In the genomic region with DNA sequence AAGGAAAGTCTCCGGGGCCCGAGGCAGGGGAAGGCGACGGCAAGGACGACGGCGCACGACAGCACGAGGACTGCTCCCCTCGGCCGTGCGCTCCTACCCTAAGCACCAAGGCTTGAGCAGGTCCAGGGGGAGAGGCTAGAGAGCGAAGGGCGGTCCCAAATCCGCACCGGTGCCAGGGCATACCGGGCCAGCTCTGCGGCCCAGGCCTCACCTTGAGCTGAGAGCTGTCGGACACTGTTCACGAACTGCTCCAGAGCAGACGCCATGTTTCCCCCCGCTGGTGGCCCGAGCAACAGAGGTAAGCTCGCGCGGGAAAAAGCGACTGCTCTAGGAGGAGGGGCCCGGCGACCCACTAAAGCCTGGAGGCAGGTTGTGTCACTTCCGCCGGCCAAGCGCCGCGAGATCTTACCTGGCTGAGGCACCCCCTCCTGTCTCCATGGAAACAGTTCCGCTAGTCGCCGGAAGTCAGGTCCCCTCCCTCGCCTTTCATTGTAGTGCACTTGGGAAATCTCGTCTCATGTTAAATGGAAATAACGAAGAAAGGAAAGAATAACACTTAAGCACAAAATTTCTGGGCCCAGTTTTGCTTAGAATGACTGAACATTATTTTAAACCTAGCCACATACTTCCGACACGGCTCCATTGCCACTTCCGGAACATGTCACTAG, we compare ENCODE assay signal across 8 mouse cellular contexts. TPM values are rescaled to one million over a fixed set of nuclear protein-coding genes. Genes with fewer than 3 reads are reported as not detected.
DNase-seq lines count a peak whose midpoint lies in the region; ATAC-seq and TF ChIP-seq lines count a peak whose summit lies in the region.

A gene (minus strand): TSS at position 380 of the 668 bp plus-strand sequence.

- H3K79me2 ChIP-seq in CH12.LX (replicated peaks; ENCODE audit: control insufficient read depth, extremely low read depth, insufficient read depth, poor library complexity, severe bottlenecking) = peaks cover 40% of the 10 kb centered on the region

- TF ChIP-seq EP300 in CH12.LX (IDR thresholded peaks at IDR 0.05; ENCODE audit: low read length) = no peak

- peak within 1 kb of the TSS; percentile 91 to 98 (median 92) for H3K4me3 ChIP-seq in CH12.LX (replicated peaks in 1 of 3; ENCODE audit: low read depth in 2 of 3, low read length in 2 of 3, poor library complexity in 1 of 3)
- H3K4me3 ChIP-seq in forebrain, embryonic 11.5 days (ENCODE audit: low read depth, low read length) = peak within 1 kb of the TSS; percentile 69
- peak within 1 kb of the TSS; percentile 78 for H3K4me3 ChIP-seq in heart, embryonic 16.5 days (ENCODE audit: low read length)
- H3K4me3 ChIP-seq in liver, embryonic 15.5 days (replicated peaks) = peak within 1 kb of the TSS; percentile 95
- H3K4me3 ChIP-seq in neural tube, embryonic 12.5 days = peak within 1 kb of the TSS; percentile 96

- peaks cover 21 to 48% of the 10 kb centered on the region in 2 experiments for H3K36me3 ChIP-seq in CH12.LX (replicated peaks in 1 of 2; ENCODE audit: control insufficient read depth in 1 of 2, insufficient read depth in 1 of 2, low read length in 1 of 2)
- no peaks in the 10 kb centered on the region for H3K36me3 ChIP-seq in forebrain, embryonic 11.5 days (ENCODE audit: control insufficient read depth, insufficient read depth, low read length)
- peaks cover 9% of the 10 kb centered on the region; the same call in 1 of the 2 replicates for H3K36me3 ChIP-seq in heart, embryonic 16.5 days (ENCODE audit: control insufficient read depth, insufficient read depth)
- peaks cover 21% of the 10 kb centered on the region for H3K36me3 ChIP-seq in liver, embryonic 15.5 days (replicated peaks)
- H3K36me3 ChIP-seq in neural tube, embryonic 12.5 days = peaks cover 21% of the 10 kb centered on the region

- ATAC-seq in forebrain, embryonic 11.5 days (replicated peaks; ENCODE audit: low FRiP score) = peak; percentile 98
- ATAC-seq in heart, embryonic 16.5 days (replicated peaks; ENCODE audit: extremely low read depth, insufficient read depth, low FRiP score) = peak; percentile 97
- ATAC-seq in liver, embryonic 15.5 days (ENCODE audit: insufficient read depth) = peak; percentile 92
- peak; percentile 98 for ATAC-seq in neural tube, embryonic 12.5 days (ENCODE audit: low FRiP score, low read depth)

- H3K4me2 ChIP-seq in CH12.LX (ENCODE audit: insufficient read depth, low read depth, poor library complexity, severe bottlenecking) = peak within 1 kb of the TSS; percentile 93
- H3K4me2 ChIP-seq in forebrain, embryonic 11.5 days (ENCODE audit: low read depth, low read length, severe bottlenecking) = peak within 1 kb of the TSS; percentile 62
- H3K4me2 ChIP-seq in heart, embryonic 16.5 days (ENCODE audit: low read depth, low read length) = peak within 1 kb of the TSS; percentile 70
- H3K4me2 ChIP-seq in liver, embryonic 15.5 days = peak within 1 kb of the TSS; percentile 67
- peak within 1 kb of the TSS; percentile 69 for H3K4me2 ChIP-seq in neural tube, embryonic 12.5 days (replicated peaks)

- in situ Hi-C loops in CH12.LX (cut with MboI; ENCODE audit: low pct_ligation_motif_present, low pct_unique_long_range_greater_than_20kb, low sequenced_read_pairs) = no loop called here

- no peak for TF ChIP-seq CTCF in CH12.LX (conservative IDR thresholded peaks at IDR 0.05 in 1 of 2, IDR thresholded peaks at IDR 0.05 in 1 of 2; ENCODE audit: low read depth in 2 of 2, low read length in 2 of 2)

- peak; percentile 99 for DNase-seq in CH12.LX (ENCODE audit: extremely low read depth)
- DNase-seq in c-Kit-positive CD71-positive TER-119-negative erythroid progenitor cells, embryonic 14.5 days (ENCODE audit: low read depth) = peak; percentile 96
- DNase-seq in forebrain, embryonic 11.5 days (ENCODE audit: low spot score) = peak; percentile 98
- peak; percentile 98 to 99 for DNase-seq in kidney, postnatal 36 days
- DNase-seq in telencephalon, adult 2 months (ENCODE audit: low read depth, low spot score) = peak; percentile 97

- dilution Hi-C loops in CH12.LX (cut with MboI; ENCODE audit: extremely low pct_ligation_motif_present, extremely low pct_unique_long_range_greater_than_20kb, low sequenced_read_pairs) = no loop called here

- no peaks in the 10 kb centered on the region for H3K9me3 ChIP-seq in CH12.LX (replicated peaks; ENCODE audit: low read length)
- H3K9me3 ChIP-seq in forebrain, embryonic 11.5 days (ENCODE audit: control insufficient read depth, low read length) = no peaks in the 10 kb centered on the region
- H3K9me3 ChIP-seq in heart, embryonic 16.5 days (replicated peaks; ENCODE audit: control insufficient read depth, low read length) = no peaks in the 10 kb centered on the region
- no peaks in the 10 kb centered on the region for H3K9me3 ChIP-seq in liver, embryonic 15.5 days (replicated peaks)
- H3K9me3 ChIP-seq in neural tube, embryonic 12.5 days = no peaks in the 10 kb centered on the region

- no peaks in the 10 kb centered on the region for H3K27me3 ChIP-seq in CH12.LX (replicated peaks)
- H3K27me3 ChIP-seq in forebrain, embryonic 11.5 days (ENCODE audit: control insufficient read depth, insufficient read depth, low read length) = no peaks in the 10 kb centered on the region
- no peaks in the 10 kb centered on the region for H3K27me3 ChIP-seq in heart, embryonic 16.5 days (ENCODE audit: control insufficient read depth, insufficient read depth, low read length)
- no peaks in the 10 kb centered on the region for H3K27me3 ChIP-seq in liver, embryonic 15.5 days
- H3K27me3 ChIP-seq in neural tube, embryonic 12.5 days (replicated peaks) = no peaks in the 10 kb centered on the region

- peak within 1 kb of the TSS; percentile 97 for H3K9ac ChIP-seq in CH12.LX (ENCODE audit: insufficient read depth, low read depth)
- peak within 1 kb of the TSS; percentile 80 for H3K9ac ChIP-seq in forebrain, embryonic 11.5 days (ENCODE audit: low read length)
- H3K9ac ChIP-seq in heart, embryonic 16.5 days (ENCODE audit: low read length) = peak within 1 kb of the TSS; percentile 92
- peak within 1 kb of the TSS; percentile 90 for H3K9ac ChIP-seq in liver, embryonic 15.5 days
- H3K9ac ChIP-seq in neural tube, embryonic 12.5 days = peak within 1 kb of the TSS; percentile 90

- peaks cover 23 to 57% of the 10 kb centered on the region in 2 experiments for H3K4me1 ChIP-seq in CH12.LX (ENCODE audit: control insufficient read depth in 1 of 2, insufficient read depth in 2 of 2)
- H3K4me1 ChIP-seq in forebrain, embryonic 11.5 days (replicated peaks; ENCODE audit: control insufficient read depth, insufficient read depth, low read length) = peaks cover 5% of the 10 kb centered on the region
- peaks cover 17% of the 10 kb centered on the region for H3K4me1 ChIP-seq in heart, embryonic 16.5 days (ENCODE audit: control insufficient read depth, insufficient read depth, low read length)
- H3K4me1 ChIP-seq in liver, embryonic 15.5 days (replicated peaks) = peaks cover 31% of the 10 kb centered on the region
- peaks cover 16% of the 10 kb centered on the region for H3K4me1 ChIP-seq in neural tube, embryonic 12.5 days

- WGBS in forebrain, embryonic 11.5 days = 1% methylated on average over 41 of the region's 43 CpGs
- under 1% methylated on average over 43 of the region's 43 CpGs for WGBS in heart, embryonic 16.5 days
- under 1% methylated on average over 43 of the region's 43 CpGs for WGBS in liver, embryonic 15.5 days (ENCODE audit: insufficient replicate concordance)
- WGBS in neural tube, embryonic 12.5 days = 2% methylated on average over 43 of the region's 43 CpGs

- TF ChIP-seq RAD21 in CH12.LX (IDR thresholded peaks at IDR 0.05; ENCODE audit: low read depth, low read length) = no peak

- peak; percentile 89 for TF ChIP-seq POLR2A in CH12.LX (IDR thresholded peaks at IDR 0.05; ENCODE audit: low read depth, low read length)

- H3K27ac ChIP-seq in CH12.LX (ENCODE audit: insufficient read depth, low read depth) = peak within 1 kb of the TSS; percentile 95
- peak within 1 kb of the TSS; percentile 96 for H3K27ac ChIP-seq in forebrain, embryonic 11.5 days (ENCODE audit: low read depth, low read length)
- H3K27ac ChIP-seq in heart, embryonic 16.5 days (ENCODE audit: low read length) = peak within 1 kb of the TSS; percentile 96
- peak within 1 kb of the TSS; percentile 93 for H3K27ac ChIP-seq in liver, embryonic 15.5 days (replicated peaks)
- peak within 1 kb of the TSS; percentile 94 for H3K27ac ChIP-seq in neural tube, embryonic 12.5 days

TF ChIP-seq in CH12.LX, 34 proteins besides CTCF, POLR2A, EP300 and RAD21 (continues in another document):
- TF ChIP-seq MAFK (IDR thresholded peaks at IDR 0.05; ENCODE audit: insufficient replicate concordance, low read length) = no peak
- TF ChIP-seq ZNF384 (IDR thresholded peaks at IDR 0.05; ENCODE audit: low read depth, low read length) = no peak
- peak; percentile 94; the same call in 1 of the 2 replicates for TF ChIP-seq SIN3A (IDR thresholded peaks at IDR 0.05; ENCODE audit: low read length)
- TF ChIP-seq RCOR1 (conservative IDR thresholded peaks at IDR 0.05; ENCODE audit: low read depth, low read length) = no peak
- no peak for TF ChIP-seq PAX5 (IDR thresholded peaks at IDR 0.05; ENCODE audit: low read length)
- peak; percentile 85; the same call in 1 of the 2 replicates for TF ChIP-seq E2F4 (IDR thresholded peaks at IDR 0.05; ENCODE audit: insufficient replicate concordance, low read depth, low read length)
- TF ChIP-seq MYC (IDR thresholded peaks at IDR 0.05; ENCODE audit: low read depth, low read length) = peak; percentile 10; the same call in 1 of the 2 replicates
- TF ChIP-seq UBTF (IDR thresholded peaks at IDR 0.05; ENCODE audit: low read depth, low read length) = no peak
- TF ChIP-seq ZMIZ1 (IDR thresholded peaks at IDR 0.05; ENCODE audit: low read depth, low read length) = peak; percentile 92
- TF ChIP-seq GABPA (IDR thresholded peaks at IDR 0.05; ENCODE audit: insufficient replicate concordance, low read depth, low read length) = no peak
- no peak; the same call in 1 of the 2 replicates for TF ChIP-seq KAT2A (IDR thresholded peaks at IDR 0.05; ENCODE audit: insufficient replicate concordance, low read length)
- TF ChIP-seq POLR2AphosphoS2 (IDR thresholded peaks at IDR 0.05; ENCODE audit: low read depth, low read length) = peak; percentile 95
- TF ChIP-seq CHD1 (IDR thresholded peaks at IDR 0.05; ENCODE audit: low read depth, low read length) = no peak; the same call in 1 of the 2 replicates
- TF ChIP-seq JUND (conservative IDR thresholded peaks at IDR 0.05; ENCODE audit: low read depth, low read length) = no peak
- TF ChIP-seq MAZ (IDR thresholded peaks at IDR 0.05; ENCODE audit: low read depth, low read length) = peak; percentile 74

RNA-seq across cellular contexts. Expression of the gene that starts here (rescaled TPM):
- total RNA-seq in CH12.LX (2012; rRNA removed) = 128 and 140 TPM in 2 replicates
- total RNA-seq in CH12.LX (2014; rRNA removed) = 317 and 374 TPM in 2 replicates
- polyA plus RNA-seq in CH12.LX (2012; ENCODE audit: insufficient read length, low read depth) = 248 and 267 TPM in 2 replicates
- 251 and 258 TPM in 2 replicates for polyA plus RNA-seq in forebrain, embryonic 11.5 days (2014; fragmentation: Nextera tagmentation; extraction: Ambion mirVana)
- 154 and 173 TPM in 2 replicates for polyA plus RNA-seq in heart, embryonic 16.5 days (2015; fragmentation: Nextera tagmentation; extraction: Ambion mirVana)
- polyA plus RNA-seq in liver, embryonic 15.5 days (2015; fragmentation: Nextera tagmentation; extraction: Ambion mirVana) = 86.6 and 89.6 TPM in 2 replicates
- 209 and 214 TPM in 2 replicates for polyA plus RNA-seq in neural tube, embryonic 12.5 days (2016; fragmentation: Nextera tagmentation; extraction: Ambion mirVana)

Comparison
In these comparisons a context has a peak if more than half of its experiments do, and no peak if none do; other contexts are left out.
1. Peak in every context shown above with its lines: DNase-seq, ATAC-seq, H3K4me3 ChIP-seq and H3K27ac ChIP-seq.